Mouse (Mus musculus): ENCODE measurements around the gene Olfr1014. TPM values are rescaled to one million over a fixed set of nuclear protein-coding genes. Genes with fewer than 3 reads are reported as not detected.

Olfr1014 gene
- total and polyA plus RNA-seq, 2 experiments = not detected

GRCm38 (mm10) chr2:85792331-85792730 lies 19.8 kb downstream of the Olfr1014 start:
- Histone ChIP-seq H3K27ac (replicated peaks; ENCODE audit: insufficient read depth, low read depth, low read length) (no peak overlapping the region), H3K27me3 (ENCODE audit: control insufficient read depth, insufficient read depth, low read length) (no peaks in the 10 kb centered on the region), H3K9ac (ENCODE audit: low read depth, low read length) (no peak overlapping the region), H3K36me3 (ENCODE audit: control insufficient read depth, insufficient read depth, low read length) (no peaks in the 10 kb centered on the region), H3K79me2 (ENCODE audit: control insufficient read depth, insufficient read depth, low read length) (no peaks in the 10 kb centered on the region), H3K4me3 (ENCODE audit: insufficient read depth, low read depth, low read length) (no peak overlapping the region), H3K4me1 (ENCODE audit: control insufficient read depth, insufficient read depth, low read length) (no peaks in the 10 kb centered on the region)
- TF ChIP-seq CTCF (IDR thresholded peaks at IDR 0.05; ENCODE audit: low read depth, low read length) (no peak), POLR2A (IDR thresholded peaks at IDR 0.05; ENCODE audit: extremely low read depth, insufficient read depth, low read length) (no peak)
- DNase-seq (ENCODE audit: extremely low read depth, low read depth, low spot score) = no peak
- 29% methylated on average over 2 of the region's 2 CpGs for WGBS

GRCm38 (mm10) chr2:85802444-85802843 lies 29.9 kb downstream of the Olfr1014 start, which contains the start of gene Olfr1016:
Olfr1016 (minus strand) TSS chr2:85802544.
- Histone ChIP-seq H3K4me1 (ENCODE audit: control insufficient read depth, insufficient read depth, low read length) (no peaks in the 10 kb centered on the region), H3K79me2 (ENCODE audit: control insufficient read depth, insufficient read depth, low read length) (no peaks in the 10 kb centered on the region), H3K27me3 (ENCODE audit: control insufficient read depth, insufficient read depth, low read length) (no peaks in the 10 kb centered on the region), H3K27ac (replicated peaks; ENCODE audit: insufficient read depth, low read depth, low read length) (no peak within 1 kb of the TSS), H3K9ac (ENCODE audit: low read depth, low read length) (no peak within 1 kb of the TSS), H3K4me3 (ENCODE audit: insufficient read depth, low read depth, low read length) (no peak within 1 kb of the TSS), H3K36me3 (ENCODE audit: control insufficient read depth, insufficient read depth, low read length) (no peaks in the 10 kb centered on the region)
- WGBS = 88% methylated on average over 2 of the region's 2 CpGs
- DNase-seq (ENCODE audit: extremely low read depth, low read depth, low spot score) = no peak
- no peak for TF ChIP-seq CTCF (IDR thresholded peaks at IDR 0.05; ENCODE audit: low read depth, low read length)
- TF ChIP-seq POLR2A (IDR thresholded peaks at IDR 0.05; ENCODE audit: extremely low read depth, insufficient read depth, low read length) = no peak

GRCm38 (mm10) chr2:85804501-85804900 lies 32.0 kb downstream of the Olfr1014 start:
- H3K36me3 ChIP-seq (ENCODE audit: control insufficient read depth, insufficient read depth, low read length) = no peaks in the 10 kb centered on the region
- WGBS = 81% methylated on average over 4 of the region's 4 CpGs
- H3K27me3 ChIP-seq (ENCODE audit: control insufficient read depth, insufficient read depth, low read length) = no peaks in the 10 kb centered on the region
- H3K79me2 ChIP-seq (ENCODE audit: control insufficient read depth, insufficient read depth, low read length) = no peaks in the 10 kb centered on the region
- no peak for DNase-seq (ENCODE audit: extremely low read depth, low read depth, low spot score)
- TF ChIP-seq CTCF (IDR thresholded peaks at IDR 0.05; ENCODE audit: low read depth, low read length) = no peak
- no peak for TF ChIP-seq POLR2A (IDR thresholded peaks at IDR 0.05; ENCODE audit: extremely low read depth, insufficient read depth, low read length)
- no peak overlapping the region for H3K27ac ChIP-seq (replicated peaks; ENCODE audit: insufficient read depth, low read depth, low read length)
- H3K9ac ChIP-seq (ENCODE audit: low read depth, low read length) = no peak overlapping the region
- no peak overlapping the region for H3K4me3 ChIP-seq (ENCODE audit: insufficient read depth, low read depth, low read length)
- H3K4me1 ChIP-seq (ENCODE audit: control insufficient read depth, insufficient read depth, low read length) = no peaks in the 10 kb centered on the region

- no peaks in the 10 kb centered on the region for H3K4me1 ChIP-seq (ENCODE audit: control insufficient read depth, insufficient read depth, low read length)
- no peak for DNase-seq (ENCODE audit: extremely low read depth, low read depth, low spot score)
- TF ChIP-seq CTCF (IDR thresholded peaks at IDR 0.05; ENCODE audit: low read depth, low read length) = no peak
- no peak for TF ChIP-seq POLR2A (IDR thresholded peaks at IDR 0.05; ENCODE audit: extremely low read depth, insufficient read depth, low read length)
Measured at GRCm38 (mm10) chr2:85818179-85818578, 45.7 kb downstream of the Olfr1014 start, which contains the start of gene Olfr1018. Olfr1018 (plus strand) TSS chr2:85818479.

More at GRCm38 (mm10) chr2:85818179-85818578, 45.7 kb downstream of the Olfr1014 start, which contains the start of gene Olfr1018:
- Histone ChIP-seq H3K4me3 (ENCODE audit: insufficient read depth, low read depth, low read length) (no peak within 1 kb of the TSS), H3K27ac (replicated peaks; ENCODE audit: insufficient read depth, low read depth, low read length) (no peak within 1 kb of the TSS), H3K9ac (ENCODE audit: low read depth, low read length) (no peak within 1 kb of the TSS), H3K36me3 (ENCODE audit: control insufficient read depth, insufficient read depth, low read length) (no peaks in the 10 kb centered on the region), H3K27me3 (ENCODE audit: control insufficient read depth, insufficient read depth, low read length) (no peaks in the 10 kb centered on the region), H3K79me2 (ENCODE audit: control insufficient read depth, insufficient read depth, low read length) (no peaks in the 10 kb centered on the region)

Other genes with a start within 250 kb of the Olfr1014 start
- gene Olfr996, start 193.5 kb upstream of the Olfr1014 start, total RNA-seq (2014; rRNA removed) = not detected in 2 replicates
- not detected in 2 replicates for gene Olfr996, start 193.5 kb upstream of the Olfr1014 start, polyA plus RNA-seq (2012; rRNA removed)
- not detected in 2 replicates for gene Olfr998, start 183.8 kb upstream of the Olfr1014 start, total RNA-seq (2014; rRNA removed)
- not detected in 2 replicates for gene Olfr998, start 183.8 kb upstream of the Olfr1014 start, polyA plus RNA-seq (2012; rRNA removed)
- not detected in 2 replicates for gene Olfr1000, start 160.8 kb upstream of the Olfr1014 start, total RNA-seq (2014; rRNA removed)
- gene Olfr1000, start 160.8 kb upstream of the Olfr1014 start, polyA plus RNA-seq (2012; rRNA removed) = not detected in 2 replicates
- gene Olfr1002, start 122.0 kb upstream of the Olfr1014 start, total RNA-seq (2014; rRNA removed) = not detected in 2 replicates
- not detected in 2 replicates for gene Olfr1002, start 122.0 kb upstream of the Olfr1014 start, polyA plus RNA-seq (2012; rRNA removed)
- gene Olfr154, start 108.3 kb upstream of the Olfr1014 start, total RNA-seq (2014; rRNA removed) = not detected in 2 replicates
- gene Olfr154, start 108.3 kb upstream of the Olfr1014 start, polyA plus RNA-seq (2012; rRNA removed) = not detected in 2 replicates
- gene Olfr1006, start 93.9 kb upstream of the Olfr1014 start, total RNA-seq (2014; rRNA removed) = not detected in 2 replicates
- not detected in 2 replicates for gene Olfr1006, start 93.9 kb upstream of the Olfr1014 start, polyA plus RNA-seq (2012; rRNA removed)
- not detected in 2 replicates for gene Olfr1008, start 83.3 kb upstream of the Olfr1014 start, total RNA-seq (2014; rRNA removed)
- gene Olfr1008, start 83.3 kb upstream of the Olfr1014 start, polyA plus RNA-seq (2012; rRNA removed) = not detected in 2 replicates
- gene Olfr1009, start 57.3 kb upstream of the Olfr1014 start, total RNA-seq (2014; rRNA removed) = not detected in 2 replicates
- not detected in 2 replicates for gene Olfr1009, start 57.3 kb upstream of the Olfr1014 start, polyA plus RNA-seq (2012; rRNA removed)
- gene Olfr1012, start 9.9 kb upstream of the Olfr1014 start, total RNA-seq (2014; rRNA removed) = not detected in 2 replicates
- not detected in 2 replicates for gene Olfr1012, start 9.9 kb upstream of the Olfr1014 start, polyA plus RNA-seq (2012; rRNA removed)
- gene Olfr1013, start 5.6 kb upstream of the Olfr1014 start, total RNA-seq (2014; rRNA removed) = not detected in 2 replicates
- not detected in 2 replicates for gene Olfr1013, start 5.6 kb upstream of the Olfr1014 start, polyA plus RNA-seq (2012; rRNA removed)
- not detected in 2 replicates for gene Olfr1015, start 9.3 kb downstream of the Olfr1014 start, total RNA-seq (2014; rRNA removed)
- not detected in 2 replicates for gene Olfr1015, start 9.3 kb downstream of the Olfr1014 start, polyA plus RNA-seq (2012; rRNA removed)
- gene Olfr1016, start 29.8 kb downstream of the Olfr1014 start, total RNA-seq (2014; rRNA removed) = not detected in 2 replicates
- not detected in 2 replicates for gene Olfr1016, start 29.8 kb downstream of the Olfr1014 start, polyA plus RNA-seq (2012; rRNA removed)
- not detected in 2 replicates for gene Olfr1018, start 45.8 kb downstream of the Olfr1014 start, total RNA-seq (2014; rRNA removed)
- not detected in 2 replicates for gene Olfr1018, start 45.8 kb downstream of the Olfr1014 start, polyA plus RNA-seq (2012; rRNA removed)
- not detected in 2 replicates for gene Olfr1019, start 72.8 kb downstream of the Olfr1014 start, total RNA-seq (2014; rRNA removed)
- not detected in 2 replicates for gene Olfr1019, start 72.8 kb downstream of the Olfr1014 start, polyA plus RNA-seq (2012; rRNA removed)
- not detected in 2 replicates for gene Olfr1020, start 74.3 kb downstream of the Olfr1014 start, total RNA-seq (2014; rRNA removed)
- gene Olfr1020, start 74.3 kb downstream of the Olfr1014 start, polyA plus RNA-seq (2012; rRNA removed) = not detected in 2 replicates
- gene Olfr1022, start 95.9 kb downstream of the Olfr1014 start, total RNA-seq (2014; rRNA removed) = not detected in 2 replicates
- not detected in 2 replicates for gene Olfr1022, start 95.9 kb downstream of the Olfr1014 start, polyA plus RNA-seq (2012; rRNA removed)
- gene Olfr1023, start 112.9 kb downstream of the Olfr1014 start, total RNA-seq (2014; rRNA removed) = not detected in 2 replicates
- not detected in 2 replicates for gene Olfr1023, start 112.9 kb downstream of the Olfr1014 start, polyA plus RNA-seq (2012; rRNA removed)
- not detected in 2 replicates for gene Olfr1024, start 132.3 kb downstream of the Olfr1014 start, total RNA-seq (2014; rRNA removed)
- gene Olfr1024, start 132.3 kb downstream of the Olfr1014 start, polyA plus RNA-seq (2012; rRNA removed) = not detected in 2 replicates
- gene Olfr1025-ps1, start 142.5 kb downstream of the Olfr1014 start, total RNA-seq (2014; rRNA removed) = not detected in 2 replicates
- gene Olfr1025-ps1, start 142.5 kb downstream of the Olfr1014 start, polyA plus RNA-seq (2012; rRNA removed) = not detected in 2 replicates
- not detected in 2 replicates for gene Olfr1026, start 148.8 kb downstream of the Olfr1014 start, total RNA-seq (2014; rRNA removed)
- not detected in 2 replicates for gene Olfr1026, start 148.8 kb downstream of the Olfr1014 start, polyA plus RNA-seq (2012; rRNA removed)
- gene Olfr1028, start 177.7 kb downstream of the Olfr1014 start, total RNA-seq (2014; rRNA removed) = not detected in 2 replicates
- gene Olfr1028, start 177.7 kb downstream of the Olfr1014 start, polyA plus RNA-seq (2012; rRNA removed) = not detected in 2 replicates
- 0.09 and 0.13 TPM in 2 replicates for gene Olfr1029, start 201.2 kb downstream of the Olfr1014 start, total RNA-seq (2014; rRNA removed)
- 0.04 TPM in 1 of 2 replicates, not detected in the other for gene Olfr1029, start 201.2 kb downstream of the Olfr1014 start, polyA plus RNA-seq (2012; rRNA removed)
- gene Olfr1030, start 206.6 kb downstream of the Olfr1014 start, total RNA-seq (2014; rRNA removed) = under 0.01 TPM in 1 of 2 replicates, not detected in the other
- 0.02 TPM in 1 of 2 replicates, not detected in the other for gene Olfr1030, start 206.6 kb downstream of the Olfr1014 start, polyA plus RNA-seq (2012; rRNA removed)
- gene Olfr1031, start 217.6 kb downstream of the Olfr1014 start, total RNA-seq (2014; rRNA removed) = not detected in 2 replicates
- not detected in 2 replicates for gene Olfr1031, start 217.6 kb downstream of the Olfr1014 start, polyA plus RNA-seq (2012; rRNA removed)
- not detected in 2 replicates for gene Olfr1032, start 232.8 kb downstream of the Olfr1014 start, total RNA-seq (2014; rRNA removed)
- gene Olfr1032, start 232.8 kb downstream of the Olfr1014 start, polyA plus RNA-seq (2012; rRNA removed) = not detected in 2 replicates
- gene Olfr1033, start 247.9 kb downstream of the Olfr1014 start, total RNA-seq (2014; rRNA removed) = 8.7 and 10.7 TPM in 2 replicates
- gene Olfr1033, start 247.9 kb downstream of the Olfr1014 start, polyA plus RNA-seq (2012; rRNA removed) = 1.7 TPM in 2 replicates